In genomic region chr8:122697181-122697581, GRCm38 (mm10) we compare ENCODE assay signal across 9 mouse cellular contexts. TPM values are rescaled to one million over a fixed set of nuclear protein-coding genes. Genes with fewer than 3 reads are reported as not detected.
A peak's percentile ranks its signal among the peaks of the same experiment; 100 is the strongest.
DNase-seq lines count a peak whose midpoint lies in the region; ATAC-seq and TF ChIP-seq lines count a peak whose summit lies in the region.
"Had no signal": no experiment of that assay in that cellular context is flagged by ENCODE, and none has a peak within 500 bp of the region (broad histone marks: within the 10 kb centered on the region; RNA-seq: fewer than 3 reads in every experiment).

No protein-coding gene starts in this region.

- DNase-seq in cerebellum, adult 11-12 months: peak; percentile 48
- DNase-seq in cerebellum, adult 11 months: no peak
- DNase-seq in cerebellum, adult 2 months: peak; percentile 44 to 67
- peak; percentile 27 to 59 for DNase-seq in spleen, postnatal 14 days (ENCODE audit: low spot score in 2 of 2)
- no peak for DNase-seq in hindbrain, embryonic 14.5 days (ENCODE audit: low spot score)

- no peak overlapping the region for H3K27ac ChIP-seq in cerebellum, adult 2 months (ENCODE audit: insufficient read depth, low read length)
- no peak overlapping the region for H3K27ac ChIP-seq in kidney, embryonic 15.5 days
- H3K27ac ChIP-seq in hindbrain, embryonic 14.5 days: no peak overlapping the region

- H3K36me3 ChIP-seq in megakaryocyte, embryonic 14.5 days (replicated peaks; ENCODE audit: low read length): peaks cover 59% of the 10 kb centered on the region
- H3K36me3 ChIP-seq in kidney, embryonic 15.5 days: no peaks in the 10 kb centered on the region
- H3K36me3 ChIP-seq in hindbrain, embryonic 14.5 days (replicated peaks; ENCODE audit: control insufficient read depth, insufficient read depth): no peaks in the 10 kb centered on the region

- 39% methylated on average over 3 of the region's 3 CpGs for WGBS in cerebellum, adult 2 months
- WGBS in kidney, embryonic 15.5 days: 65% methylated on average over 3 of the region's 3 CpGs
- WGBS in hindbrain, embryonic 14.5 days: 81% methylated on average over 3 of the region's 3 CpGs

- no peak for ATAC-seq in megakaryocyte, adult 5-6 weeks (ENCODE audit: poor library complexity, severe bottlenecking)
- no peak for ATAC-seq in kidney, embryonic 15.5 days (replicated peaks; ENCODE audit: low FRiP score)
- ATAC-seq in hindbrain, embryonic 14.5 days (ENCODE audit: low FRiP score): no peak

- TF ChIP-seq CTCF in cerebellum, adult 2 months (IDR thresholded peaks at IDR 0.05; ENCODE audit: borderline replicate concordance, insufficient read depth, low read depth, low read length): peak; percentile 50; the same call in 1 of the 2 replicates

- no peaks in the 10 kb centered on the region for H3K9me3 ChIP-seq in megakaryocyte, embryonic 14.5 days
- no peaks in the 10 kb centered on the region for H3K9me3 ChIP-seq in kidney, embryonic 15.5 days (replicated peaks)
- H3K9me3 ChIP-seq in hindbrain, embryonic 14.5 days (ENCODE audit: control insufficient read depth, low read length): no peaks in the 10 kb centered on the region

- peak overlapping the region; percentile 90 for H3K4me3 ChIP-seq in megakaryocyte, embryonic 14.5 days (replicated peaks)
- no peak overlapping the region for H3K4me3 ChIP-seq in cerebellum, adult 2 months (replicated peaks; ENCODE audit: insufficient read depth, low read depth, low read length)
- peak overlapping the region; percentile 21; the same call in 1 of the 2 replicates for H3K4me3 ChIP-seq in kidney, embryonic 15.5 days (replicated peaks)
- no peak overlapping the region for H3K4me3 ChIP-seq in hindbrain, embryonic 14.5 days (replicated peaks; ENCODE audit: low read length)
- H3K4me3 ChIP-seq: myocyte had no signal

- H3K27me3 ChIP-seq in megakaryocyte, embryonic 14.5 days (replicated peaks): peaks cover 3% of the 10 kb centered on the region
- H3K27me3 ChIP-seq in cerebellum, adult 2 months (ENCODE audit: control insufficient read depth, insufficient read depth, low read length): no peaks in the 10 kb centered on the region
- H3K27me3 ChIP-seq in kidney, embryonic 15.5 days: no peaks in the 10 kb centered on the region
- no peaks in the 10 kb centered on the region for H3K27me3 ChIP-seq in hindbrain, embryonic 14.5 days (ENCODE audit: control insufficient read depth, insufficient read depth, low read length)

- no peak for TF ChIP-seq POLR2A in cerebellum, adult 2 months (IDR thresholded peaks at IDR 0.05; ENCODE audit: borderline replicate concordance, insufficient read depth, low read length)

- H3K4me2 ChIP-seq in kidney, embryonic 15.5 days: peak overlapping the region; percentile 41; the same call in 1 of the 2 replicates
- no peak overlapping the region for H3K4me2 ChIP-seq in hindbrain, embryonic 14.5 days (replicated peaks)

- no peak overlapping the region for H3K9ac ChIP-seq in kidney, embryonic 15.5 days
- H3K9ac ChIP-seq in hindbrain, embryonic 14.5 days: no peak overlapping the region

- peaks cover 100% of the 10 kb centered on the region for H3K4me1 ChIP-seq in megakaryocyte, embryonic 14.5 days
- peaks cover 12% of the 10 kb centered on the region for H3K4me1 ChIP-seq in cerebellum, adult 2 months (ENCODE audit: control insufficient read depth, insufficient read depth, low read length)
- H3K4me1 ChIP-seq in kidney, embryonic 15.5 days: peaks cover 16% of the 10 kb centered on the region
- H3K4me1 ChIP-seq in hindbrain, embryonic 14.5 days (replicated peaks; ENCODE audit: control insufficient read depth, insufficient read depth, low read length): no peaks in the 10 kb centered on the region

RNA-seq across cellular contexts. Expression of gene Cbfa2t3, which starts 1.7 kb away (rescaled TPM):
- polyA plus RNA-seq in megakaryocyte, embryonic 14.5 days (2012; ENCODE audit: insufficient read depth, low replicate concordance): 54.9 and 189 TPM in 2 replicates
- 29.5 and 30.0 TPM in 2 replicates for total RNA-seq in megakaryocyte, adult 5-6 weeks (2015)
- 25.1 and 26.5 TPM in 2 replicates for total RNA-seq in megakaryocyte, adult 5-6 weeks (2017)
- 17.7 and 21.6 TPM in 2 replicates for polyA plus RNA-seq in cerebellum, adult 2 months (2012; rRNA removed)
- polyA plus RNA-seq in kidney, embryonic 15.5 days (2015; fragmentation: Nextera tagmentation; extraction: Ambion mirVana): 3.5 and 3.6 TPM in 2 replicates
- polyA plus RNA-seq in hindbrain, embryonic 14.5 days (2014; fragmentation: Nextera tagmentation; extraction: Ambion mirVana): 22.4 and 27.7 TPM in 2 replicates

Comparison
In these comparisons a context has a peak if more than half of its experiments do, and no peak if none do; other contexts are left out.
1. DNase-seq: peak in cerebellum, adult 11-12 months (single experiment), cerebellum, adult 2 months (2 of 2) and spleen, postnatal 14 days (2 of 2); none in cerebellum, adult 11 months (single experiment) and hindbrain, embryonic 14.5 days (single experiment).
2. H3K4me3 ChIP-seq: peak in megakaryocyte, embryonic 14.5 days (single experiment) and kidney, embryonic 15.5 days (single experiment); none in cerebellum, adult 2 months (single experiment) and hindbrain, embryonic 14.5 days (single experiment).